Mouse (Mus musculus): ENCODE measurements around the gene Ctnnal1.

Ctnnal1 gene

GRCm38 (mm10) chr4:56802669-56803150, 62.3 kb downstream of the Ctnnal1 start:
- DNase-seq (ENCODE audit: low spot score in 2 of 2) = no peak

GRCm38 (mm10) chr4:56801907-56802668, 62.9 kb downstream of the Ctnnal1 start, which contains the start of the genes Elp1 and Fam206a:
Gene Elp1, minus strand, starts transcription at chr4:56802331.
Gene Fam206a, plus strand, starts transcription at chr4:56802345.
- peak; percentile 92 to 95 for DNase-seq (ENCODE audit: low spot score in 2 of 2)

GRCm38 (mm10) chr4:56791373-56791772, 73.6 kb downstream of the Ctnnal1 start:
- DNase-seq (ENCODE audit: low spot score in 2 of 2) = no peak

DNA sequence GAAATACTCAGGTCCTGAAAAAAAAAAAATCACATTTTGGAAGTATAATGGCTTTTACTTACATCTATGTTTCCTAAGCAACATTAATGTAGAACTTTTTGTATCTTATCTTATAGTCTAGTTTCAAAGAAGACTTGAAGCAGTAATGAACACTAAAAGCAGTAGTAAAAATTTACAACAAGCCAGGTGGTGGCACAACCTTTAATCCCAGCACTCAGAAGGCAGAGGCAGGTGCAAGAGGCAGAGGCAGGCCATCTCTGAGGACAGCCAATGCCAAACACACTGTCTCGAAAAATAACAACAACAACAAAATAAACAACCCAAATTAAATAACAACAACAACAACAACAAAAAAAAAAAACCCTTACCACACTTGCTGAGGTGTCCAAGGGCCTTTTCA, 93.9 kb downstream of the Ctnnal1 start:
- DNase-seq (ENCODE audit: low spot score in 2 of 2) = no peak

DNA sequence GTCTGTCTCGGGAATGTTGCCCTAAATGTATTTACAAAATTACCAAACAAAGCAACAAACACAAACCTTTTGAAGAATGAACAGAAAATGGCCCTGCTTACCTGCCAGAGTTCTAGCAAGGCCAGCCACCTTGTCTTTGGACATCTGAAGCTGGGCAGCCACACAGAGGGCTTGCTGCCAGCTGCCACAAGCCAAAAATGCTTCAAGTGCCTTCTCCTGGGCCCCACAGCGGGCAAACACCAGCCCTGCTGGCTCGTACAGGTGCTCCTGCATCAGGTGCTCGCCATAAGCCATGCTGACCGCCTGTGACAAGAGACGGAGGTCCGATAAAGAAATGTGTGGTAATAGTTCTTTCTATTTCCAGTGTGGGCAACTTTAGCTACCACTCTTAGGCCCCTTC, 96.1 kb downstream of the Ctnnal1 start:
- no peak for DNase-seq (ENCODE audit: low spot score in 2 of 2)

GRCm38 (mm10) chr4:56767861-56768284, 97.1 kb downstream of the Ctnnal1 start:
- no peak for DNase-seq (ENCODE audit: low spot score in 2 of 2)

Measured in natural killer cell, adult 2 months (primary cell).